Mouse (Mus musculus) c-Kit-positive CD71-positive TER-119-negative erythroid progenitor cells, embryonic 14.5 days (primary cell): ENCODE measurements around the gene Dnajc28.

Experiments
- DNase-seq: peaks from one replicate; pipeline ENCODE4 v3.0.0-alpha.2; 2013; ENCODE audit warnings: low read depth

Gene Dnajc28

GRCm38 (mm10) chr16:91632439-91632838, 13.6 kb upstream of the Dnajc28 start:
- no peak for DNase-seq

- no peak for DNase-seq
These were observed 11.8 kb upstream of the Dnajc28 start for GRCm38 (mm10) chr16:91630584-91630983.

GRCm38 (mm10) chr16:91629749-91630148, 10.9 kb upstream of the Dnajc28 start:
- no peak for DNase-seq

- DNase-seq, result no peak
These were observed 9.8 kb upstream of the Dnajc28 start for GRCm38 (mm10) chr16:91628673-91629072.

- DNase-seq, result no peak
These were observed 9.0 kb upstream of the Dnajc28 start for GRCm38 (mm10) chr16:91627831-91628230.

GRCm38 (mm10) chr16:91623074-91623473, 4.2 kb upstream of the Dnajc28 start:
- DNase-seq, result no peak

- no peak for DNase-seq
These were observed 2.2 kb upstream of the Dnajc28 start for GRCm38 (mm10) chr16:91620991-91621390.

- no peak for DNase-seq
These were observed 1.4 kb upstream of the Dnajc28 start for GRCm38 (mm10) chr16:91620185-91620584.

GRCm38 (mm10) chr16:91614552-91614951, 4.3 kb downstream of the Dnajc28 start:
- DNase-seq, result no peak

- no peak for DNase-seq
These were observed 6.3 kb downstream of the Dnajc28 start for GRCm38 (mm10) chr16:91612525-91612924.

- DNase-seq, result no peak
These were observed 7.6 kb downstream of the Dnajc28 start for GRCm38 (mm10) chr16:91611248-91611647.

- DNase-seq, result no peak
These were observed 9.2 kb downstream of the Dnajc28 start for GRCm38 (mm10) chr16:91609501-91610245.

GRCm38 (mm10) chr16:91606958-91607357, 11.9 kb downstream of the Dnajc28 start:
- DNase-seq, result no peak

GRCm38 (mm10) chr16:91605156-91605555, 13.7 kb downstream of the Dnajc28 start:
- no peak for DNase-seq

GRCm38 (mm10) chr16:91601693-91602092, 17.1 kb downstream of the Dnajc28 start:
- no peak for DNase-seq

- DNase-seq, result no peak
These were observed 17.7 kb downstream of the Dnajc28 start for GRCm38 (mm10) chr16:91601081-91601480.

- no peak for DNase-seq
These were observed 19.6 kb downstream of the Dnajc28 start for GRCm38 (mm10) chr16:91599242-91599641.

- DNase-seq, result peak; percentile 94
These were observed 21.2 kb downstream of the Dnajc28 start, which contains the start of gene Tmem50b for GRCm38 (mm10) chr16:91597672-91598010. TSS of gene Tmem50b (minus strand) at chr16:91597800.

GRCm38 (mm10) chr16:91596779-91597671, 21.8 kb downstream of the Dnajc28 start:
- no peak for DNase-seq

GRCm38 (mm10) chr16:91596397-91596778, 22.4 kb downstream of the Dnajc28 start:
- DNase-seq, result no peak

GRCm38 (mm10) chr16:91595076-91595475, 23.8 kb downstream of the Dnajc28 start:
- no peak for DNase-seq

- DNase-seq, result no peak
These were observed 25.6 kb downstream of the Dnajc28 start for GRCm38 (mm10) chr16:91593262-91593661.

GRCm38 (mm10) chr16:91592162-91592561, 26.7 kb downstream of the Dnajc28 start:
- no peak for DNase-seq
